Mouse (Mus musculus) bone marrow, adult 2 months (tissue): ENCODE results near the gene Mknk2. TPM values are rescaled to one million over a fixed set of nuclear protein-coding genes. Genes with fewer than 3 reads are reported as not detected.

Experiments
- H3K27ac ChIP-seq: fragments of 200-500 bp; 2 replicates; pipeline ENCODE4 v1.5.1; 2012; ENCODE audit warnings: low read depth, mild to moderate bottlenecking, control low read depth, inconsistent platforms, low read length; ENCODE audit not compliant: control insufficient read depth, poor library complexity, insufficient read depth
- H3K4me1 ChIP-seq: fragments of 200-500 bp; 2 replicates; pipeline ENCODE4 v1.6.1; 2011; ENCODE audit warnings: low read length; ENCODE audit not compliant: control insufficient read depth, insufficient read depth
- H3K4me3 ChIP-seq: fragments of 200-500 bp; replicated peaks from 2 replicates; pipeline ENCODE3; 2011; ENCODE audit warnings: mild to moderate bottlenecking, low read depth, low read length, control low read depth; ENCODE audit not compliant: control insufficient read depth
- CTCF ChIP-seq: fragments of 200-500 bp; IDR thresholded peaks from 2 replicates; pipeline ENCODE4 v1.5.1; 2011; ENCODE audit warnings: low read length, control low read depth; ENCODE audit not compliant: control insufficient read depth, insufficient read depth
- POLR2A ChIP-seq: fragments of 200-500 bp; IDR thresholded peaks from 2 replicates; pipeline ENCODE4 v1.6.1; 2011; ENCODE audit warnings: low read depth, mild to moderate bottlenecking, control low read depth, low read length, borderline replicate concordance; ENCODE audit not compliant: control insufficient read depth
- WGBS: fragments of 180-500 bp; shearing (Covaris S2); methylation state at CpG from one replicate; pipeline ENCODE4 v1.1.7; 2018; 5-methylcytosine and 5-hydroxymethylcytosine counted together
- polyA plus RNA-seq: library from polyadenylated mRNA; stranded (reverse); fragments of >200 nt; gene quantifications from 2 replicates; pipeline ENCODE4 v1.2.4, GENCODE M21; 2011; ENCODE audit warnings: low replicate concordance; ENCODE audit not compliant: missing spikeins, insufficient read depth, insufficient read length

Mknk2 gene
- polyA plus RNA-seq, 1 experiment, result 89.6 TPM

GRCm38 (mm10) chr10:80675405-80676197 is 2.3 kb downstream of the Mknk2 start:
- peak overlapping the region; percentile 73 for H3K27ac ChIP-seq
- peak overlapping the region; percentile 86 for H3K4me3 ChIP-seq
- peaks cover 14% of the 10 kb centered on the region for H3K4me1 ChIP-seq
- WGBS, result under 1% methylated on average over 52 of the region's 54 CpGs
- TF ChIP-seq POLR2A (no peak), CTCF (no peak)

GRCm38 (mm10) chr10:80674851-80675404 is 3.0 kb downstream of the Mknk2 start:
- 2% methylated on average over 6 of the region's 6 CpGs for WGBS
- Histone ChIP-seq H3K4me3 (peak overlapping the region; percentile 86), H3K4me1 (peaks cover 12% of the 10 kb centered on the region), H3K27ac (peak overlapping the region; percentile 25)
- TF ChIP-seq POLR2A (no peak), CTCF (no peak)

GRCm38 (mm10) chr10:80674161-80674711 is 3.7 kb downstream of the Mknk2 start:
- peak overlapping the region; percentile 40 for H3K27ac ChIP-seq
- 31% methylated on average over 5 of the region's 5 CpGs for WGBS
- H3K4me3 ChIP-seq, result peak overlapping the region; percentile 86
- no peak for TF ChIP-seq POLR2A
- no peak for TF ChIP-seq CTCF
- peaks cover 5% of the 10 kb centered on the region; the same call in 1 of the 2 replicates for H3K4me1 ChIP-seq

DNA sequence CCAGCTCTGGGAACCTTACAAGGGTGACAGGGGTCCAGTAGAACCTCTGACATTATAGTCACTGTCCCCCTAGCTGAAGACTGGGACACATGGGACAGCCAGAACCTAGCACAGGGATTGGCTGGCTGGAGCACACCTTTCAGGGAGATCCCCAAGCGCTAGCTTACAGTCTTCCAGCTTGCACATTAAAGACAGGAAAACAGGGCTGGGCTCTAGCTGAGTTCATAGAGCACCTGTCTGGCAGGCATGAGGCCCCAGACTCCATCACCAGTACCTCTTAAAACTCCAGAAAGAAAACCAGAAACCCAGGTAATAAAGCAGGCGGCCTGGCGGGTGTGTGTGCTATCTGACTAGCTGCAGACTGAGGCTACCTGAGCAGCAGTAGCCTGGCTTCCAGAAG is 4.2 kb downstream of the Mknk2 start:
- TF ChIP-seq POLR2A (no peak), CTCF (no peak)
- Histone ChIP-seq H3K4me1 (peaks cover 3% of the 10 kb centered on the region; the same call in 1 of the 2 replicates), H3K4me3 (peak overlapping the region; percentile 8), H3K27ac (peak overlapping the region; percentile 40; the same call in 1 of the 2 replicates)
- 82% methylated on average over 3 of the region's 3 CpGs for WGBS

GRCm38 (mm10) chr10:80671936-80672690 is 5.8 kb downstream of the Mknk2 start:
- peaks cover 3% of the 10 kb centered on the region; the same call in 1 of the 2 replicates for H3K4me1 ChIP-seq

GRCm38 (mm10) chr10:80671251-80671650 is 6.7 kb downstream of the Mknk2 start:
- Histone ChIP-seq H3K27ac (no peak overlapping the region), H3K4me1 (peaks cover 3% of the 10 kb centered on the region; the same call in 1 of the 2 replicates), H3K4me3 (no peak overlapping the region)
- no peak for TF ChIP-seq POLR2A
- no peak for TF ChIP-seq CTCF
- 88% methylated on average over 4 of the region's 4 CpGs for WGBS

More at GRCm38 (mm10) chr10:80671936-80672690, 5.8 kb downstream of the Mknk2 start:
- Histone ChIP-seq H3K4me3 (no peak overlapping the region), H3K27ac (no peak overlapping the region)
- 65% methylated on average over 11 of the region's 11 CpGs for WGBS
- no peak for TF ChIP-seq POLR2A
- TF ChIP-seq CTCF, result no peak

- TF ChIP-seq CTCF (no peak), POLR2A (no peak)
- WGBS, result 85% methylated on average over 2 of the region's 2 CpGs
- no peak overlapping the region for H3K4me3 ChIP-seq
- peaks cover 3% of the 10 kb centered on the region; the same call in 1 of the 2 replicates for H3K4me1 ChIP-seq
- no peak overlapping the region for H3K27ac ChIP-seq
These were observed 7.4 kb downstream of the Mknk2 start for GRCm38 (mm10) chr10:80670531-80670930.
